Mouse (Mus musculus) MEL (cell line): ENCODE results near the gene Nploc4. TPM values are rescaled to one million over a fixed set of nuclear protein-coding genes. Genes with fewer than 3 reads are reported as not detected.
"Not testable (repeated sequence)": the region's sequence is repeated elsewhere in the genome, so short reads cannot be mapped to it uniquely, and the experiment has no call there.

Experiments
- DNase-seq: peaks from one replicate; pipeline ENCODE4 v3.0.0; 2011; ENCODE audit warnings: low read depth, low spot score
- H3K27ac ChIP-seq: 2 replicates; pipeline ENCODE4 v1.5.1; 2012; ENCODE audit warnings: low read depth, mild to moderate bottlenecking, control low read depth, low read length, moderate library complexity; ENCODE audit not compliant: control insufficient read depth
- H3K27me3 ChIP-seq, 2 experiments: fragments of 150-350 bp in 1 of 2; sonication (generic) in 1 of 2; 2 replicates each; pipeline ENCODE4 v1.6.1; 2012; ENCODE audit warnings: low read length in 2 of 2, mild to moderate bottlenecking in 2 of 2, improper control_type of control experiment in 1 of 2, moderate library complexity in 1 of 2; ENCODE audit not compliant: insufficient read depth in 2 of 2, control insufficient read depth in 1 of 2
- H3K36me3 ChIP-seq, 2 experiments: 2 replicates each; pipeline ENCODE4 v1.6.1; 2012 to 2014; ENCODE audit warnings: low read length in 2 of 2, improper control_type of control experiment in 1 of 2, inconsistent platforms in 1 of 2, mild to moderate bottlenecking in 1 of 2; ENCODE audit not compliant: insufficient read depth in 2 of 2, control insufficient read depth in 1 of 2
- H3K4me1 ChIP-seq, 2 experiments: fragments of 150-350 bp in 1 of 2; sonication (generic) in 1 of 2; 2 replicates each; pipeline ENCODE4 v1.6.1; 2012; ENCODE audit warnings: low read length in 2 of 2, improper control_type of control experiment in 1 of 2, mild to moderate bottlenecking in 1 of 2; ENCODE audit not compliant: insufficient read depth in 2 of 2, control insufficient read depth in 1 of 2
- H3K4me3 ChIP-seq, 2 experiments: fragments of 150-350 bp in 1 of 2; sonication (generic) in 1 of 2; 2 replicates each; pipeline ENCODE4 v1.5.1; 2012; ENCODE audit warnings: low read depth in 2 of 2, low read length in 2 of 2, mild to moderate bottlenecking in 2 of 2, moderate library complexity in 2 of 2, control low read depth in 1 of 2, improper control_type of control experiment in 1 of 2; ENCODE audit not compliant: control insufficient read depth in 1 of 2, insufficient read depth in 1 of 2
- H3K79me2 ChIP-seq: 2 replicates; pipeline ENCODE4 v1.6.1; 2012; ENCODE audit warnings: mild to moderate bottlenecking, low read length, moderate library complexity; ENCODE audit not compliant: control insufficient read depth, poor library complexity, insufficient read depth
- H3K9ac ChIP-seq: 2 replicates; pipeline ENCODE4 v1.6.1; 2012; ENCODE audit warnings: low read depth, mild to moderate bottlenecking, control low read depth, low read length, moderate library complexity; ENCODE audit not compliant: control insufficient read depth, poor library complexity, severe bottlenecking
- H3K9me3 ChIP-seq: fragments of 150-350 bp; sonication (generic); replicated peaks from 2 replicates; pipeline ENCODE4 v1.6.1; 2012; ENCODE audit warnings: mild to moderate bottlenecking, low read length, improper control_type of control experiment, moderate library complexity; ENCODE audit not compliant: insufficient read depth
- CHD1 ChIP-seq: IDR thresholded peaks from 2 replicates; pipeline ENCODE4 v1.6.1; 2012; ENCODE audit warnings: low read depth, mild to moderate bottlenecking, inconsistent platforms, low read length, improper control_type of control experiment
- GATA1 ChIP-seq: IDR thresholded peaks from 2 replicates; pipeline ENCODE4 v1.6.1; 2011; ENCODE audit warnings: low read depth, low read length, improper control_type of control experiment
- JUND ChIP-seq: IDR thresholded peaks from 2 replicates; pipeline ENCODE4 v1.6.1; 2011; ENCODE audit warnings: low read depth, mild to moderate bottlenecking, improper control_type of control experiment, low read length
- KAT2A ChIP-seq: conservative IDR thresholded peaks from 2 replicates; pipeline ENCODE4 v1.6.1; 2012; ENCODE audit warnings: low read depth, low read length, improper control_type of control experiment, inconsistent platforms
- MAX ChIP-seq: IDR thresholded peaks from 2 replicates; pipeline ENCODE4 v1.6.1; 2011; ENCODE audit warnings: low read length, improper control_type of control experiment
- MXI1 ChIP-seq: IDR thresholded peaks from 2 replicates; pipeline ENCODE4 v1.6.1; 2011; ENCODE audit warnings: mild to moderate bottlenecking, low read depth, low read length, improper control_type of control experiment
- MYB ChIP-seq: IDR thresholded peaks from 2 replicates; pipeline ENCODE4 v1.6.1; 2011; ENCODE audit warnings: mild to moderate bottlenecking, low read depth, low read length, improper control_type of control experiment
- MYC ChIP-seq: IDR thresholded peaks from 2 replicates; pipeline ENCODE4 v1.6.1; 2011; ENCODE audit warnings: low read depth, mild to moderate bottlenecking, low read length, improper control_type of control experiment, moderate library complexity
- NRF1 ChIP-seq: IDR thresholded peaks from 2 replicates; pipeline ENCODE4 v1.6.1; 2014; ENCODE audit warnings: low read depth, mild to moderate bottlenecking, inconsistent platforms, low read length, improper control_type of control experiment, moderate library complexity; ENCODE audit not compliant: poor library complexity, insufficient read depth, severe bottlenecking
- POLR2A ChIP-seq, 2 experiments: IDR thresholded peaks; 2 replicates each; pipeline ENCODE4 v1.6.1; 2011 to 2012; ENCODE audit warnings: low read length in 2 of 2, mild to moderate bottlenecking in 2 of 2, control low read depth in 1 of 2, improper control_type of control experiment in 1 of 2, low read depth in 1 of 2, moderate library complexity in 1 of 2; ENCODE audit not compliant: control insufficient read depth in 1 of 2, insufficient read depth in 1 of 2, poor library complexity in 1 of 2
- RCOR1 ChIP-seq: IDR thresholded peaks from 2 replicates; pipeline ENCODE4 v1.6.1; 2012; ENCODE audit warnings: low read depth, mild to moderate bottlenecking, inconsistent platforms, low read length, improper control_type of control experiment
- SIN3A ChIP-seq: IDR thresholded peaks from 2 replicates; pipeline ENCODE4 v1.6.1; 2012; ENCODE audit warnings: low read length, improper control_type of control experiment, inconsistent platforms
- TAL1 ChIP-seq: IDR thresholded peaks from 2 replicates; pipeline ENCODE4 v1.6.1; 2012; ENCODE audit warnings: mild to moderate bottlenecking, inconsistent platforms, low read length, moderate library complexity, mixed read lengths
- TCF12 ChIP-seq: IDR thresholded peaks from 2 replicates; pipeline ENCODE4 v1.6.1; 2014; ENCODE audit warnings: low read depth, mild to moderate bottlenecking, inconsistent platforms, low read length, improper control_type of control experiment, moderate library complexity
- ZKSCAN1 ChIP-seq: IDR thresholded peaks from 2 replicates; pipeline ENCODE4 v1.6.1; 2012; ENCODE audit warnings: low read depth, mild to moderate bottlenecking, inconsistent platforms, low read length, improper control_type of control experiment, moderate library complexity
- ZMIZ1 ChIP-seq: IDR thresholded peaks from 2 replicates; pipeline ENCODE4 v1.6.1; 2012; ENCODE audit warnings: low read depth, mild to moderate bottlenecking, inconsistent platforms, low read length, improper control_type of control experiment, moderate library complexity
- polyA plus RNA-seq, 2 experiments: library from polyadenylated mRNA; stranded (reverse) in 1 of 2; unstranded in 1 of 2; fragments of >175 nt in 1 of 2; fragments of >200 nt in 1 of 2; gene quantifications; 2 replicates each; pipeline versions ENCODE4 v1.2.1 to v1.2.4; 2012; ENCODE audit warnings: low replicate concordance in 2 of 2, low read depth in 1 of 2; ENCODE audit not compliant: insufficient read length in 2 of 2, insufficient read depth in 1 of 2, missing spikeins in 1 of 2
- total RNA-seq: library from RNA; depleted of rRNA; stranded (reverse); fragments of 300-350 nt; gene quantifications from 2 replicates; pipeline ENCODE4 v1.2.3, GENCODE M21; 2012

The Nploc4 gene
- total and polyA plus RNA-seq, 3 experiments: 77.4 to 352 (median 117) TPM

DNA sequence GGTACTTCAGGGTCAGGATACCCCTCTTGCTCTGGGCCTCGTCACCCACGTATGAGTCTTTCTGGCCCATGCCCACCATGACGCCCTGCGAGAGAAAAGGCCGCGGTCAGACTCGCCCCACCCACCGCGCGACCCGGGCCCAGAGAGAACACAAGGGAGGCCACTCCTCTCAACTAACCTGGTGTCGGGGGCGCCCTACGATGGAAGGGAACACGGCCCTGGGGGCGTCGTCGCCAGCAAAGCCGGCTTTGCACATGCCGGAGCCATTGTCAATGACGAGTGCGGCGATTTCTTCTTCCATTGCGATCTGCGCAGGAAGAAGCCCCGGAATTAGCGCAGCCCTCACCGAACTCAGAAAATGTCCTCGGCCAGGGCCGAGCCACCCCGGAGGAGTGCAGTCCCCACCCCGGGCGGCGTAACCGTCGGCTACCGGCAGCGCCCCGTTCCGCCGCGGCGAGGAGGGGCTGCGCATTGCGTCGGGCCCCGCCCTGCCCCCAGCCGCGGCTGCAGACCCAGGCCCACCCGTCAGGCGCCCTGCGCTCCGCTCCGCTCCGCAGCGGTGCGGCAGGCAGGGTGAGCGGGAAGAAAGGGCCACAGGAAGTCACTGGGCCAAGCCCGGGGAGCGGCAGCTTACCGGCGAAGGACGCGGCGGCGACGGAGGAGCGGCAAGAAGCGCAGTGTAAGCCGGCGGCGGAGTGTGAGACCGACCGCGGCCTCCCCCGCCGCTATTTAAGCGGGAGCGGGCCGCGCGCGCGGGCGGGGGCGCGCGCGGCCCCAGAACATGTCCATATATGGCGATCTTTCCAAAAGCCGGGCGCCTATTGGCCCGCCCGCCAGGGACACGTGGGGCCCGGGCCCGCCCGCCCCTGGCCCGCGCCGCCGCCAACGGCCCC lies 89.5 kb downstream of the Nploc4 start, which contains the start of gene Actg1 (continued):
- TF ChIP-seq NRF1: no peak
- no peak for TF ChIP-seq GATA1
- TF ChIP-seq RCOR1: no peak
- no peak for TF ChIP-seq CHD1
- TF ChIP-seq JUND: no peak
- TF ChIP-seq ZMIZ1: peak; percentile 98
- TF ChIP-seq KAT2A: no peak
- TF ChIP-seq TCF12: peak; percentile 65
- TF ChIP-seq MXI1: no peak
- TF ChIP-seq MYC: no peak
- peak; percentile 62; the same call in 1 of the 2 replicates for TF ChIP-seq MAX
- TF ChIP-seq ZKSCAN1: no peak

DNA sequence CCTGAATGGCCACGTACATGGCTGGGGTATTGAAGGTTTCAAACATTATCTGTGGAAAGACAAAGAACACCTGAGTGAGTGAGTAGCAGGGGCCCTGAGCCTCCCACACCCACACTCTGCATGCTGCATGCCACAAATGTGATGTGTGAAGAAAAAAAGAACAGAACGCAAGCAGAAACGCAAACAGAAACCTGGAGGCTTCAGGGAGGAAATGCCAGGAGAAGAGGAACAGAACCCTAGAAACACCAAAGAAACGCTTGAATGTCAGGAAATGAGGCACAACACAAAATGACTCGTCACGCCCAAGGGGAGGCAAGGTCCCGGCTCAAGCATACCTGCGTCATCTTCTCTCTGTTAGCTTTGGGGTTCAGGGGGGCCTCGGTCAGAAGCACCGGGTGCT lies 90.2 kb downstream of the Nploc4 start:
- Histone ChIP-seq H3K27ac (peak overlapping the region; percentile 32; the same call in 1 of the 2 replicates), H3K4me3 (peak overlapping the region; percentile 88 to 93), H3K4me1 (peaks cover 0 to 18% of the 10 kb centered on the region in 2 experiments; a peak in 3 of 4 replicates), H3K79me2 (peaks cover 21% of the 10 kb centered on the region), H3K9me3 (no peaks in the 10 kb centered on the region), H3K27me3 (no peaks in the 10 kb centered on the region), H3K9ac (peak overlapping the region; percentile 99), H3K36me3 (peaks cover 0 to 5% of the 10 kb centered on the region in 2 experiments; a peak in 2 of 4 replicates)
- no peak for TF ChIP-seq TAL1
- TF ChIP-seq SIN3A: 0 out of 2 replicates have a peak, but pooled peaks have one; percentile 22
- no peak for TF ChIP-seq MYB
- peak; percentile 69 for DNase-seq

DNA sequence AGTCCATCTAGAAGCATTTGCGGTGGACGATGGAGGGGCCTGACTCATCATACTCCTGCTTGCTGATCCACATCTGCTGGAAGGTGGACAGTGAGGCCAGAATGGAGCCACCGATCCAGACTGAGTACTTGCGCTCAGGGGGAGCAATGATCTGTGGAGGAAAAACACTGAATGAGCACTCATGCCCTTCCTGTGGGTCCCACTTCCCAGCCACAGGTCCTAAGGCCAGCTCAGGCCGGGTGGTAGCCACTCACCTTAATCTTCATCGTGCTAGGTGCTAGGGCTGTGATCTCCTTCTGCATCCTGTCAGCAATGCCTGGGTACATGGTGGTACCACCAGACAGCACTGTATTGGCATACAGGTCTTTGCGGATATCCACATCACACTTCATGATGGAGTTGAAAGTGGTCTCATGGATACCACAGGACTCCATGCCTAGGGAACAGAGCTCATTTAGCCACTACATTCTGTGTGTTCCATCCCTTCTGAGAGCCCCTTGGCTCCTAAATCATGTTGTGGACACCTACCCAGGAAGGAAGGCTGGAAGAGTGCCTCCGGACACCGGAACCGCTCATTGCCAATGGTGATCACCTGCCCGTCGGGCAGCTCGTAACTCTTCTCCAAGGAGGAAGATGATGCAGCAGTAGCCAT lies 91.0 kb downstream of the Nploc4 start:
- H3K27ac ChIP-seq, DNase-seq: not testable (repeated sequence)
- peak overlapping the region; percentile 27 for H3K9ac ChIP-seq

More for the DNA sequence above, 91.0 kb downstream of the Nploc4 start:
- Histone ChIP-seq H3K4me1 (peaks cover 0 to 13% of the 10 kb centered on the region in 2 experiments; a peak in 3 of 4 replicates), H3K79me2 (peaks cover 21% of the 10 kb centered on the region), H3K4me3 (peak overlapping the region; percentile 27 to 41)
- not testable (repeated sequence) for H3K9me3 ChIP-seq, H3K36me3 ChIP-seq, H3K27me3 ChIP-seq
- peak in 1 of 2 experiments; percentile 19; a peak in 1 of 4 replicates for TF ChIP-seq POLR2A (IDR thresholded peaks at IDR 0.05; ENCODE audit: control insufficient read depth in 1 of 2, insufficient read depth in 1 of 2, low read depth in 1 of 2, low read length in 2 of 2, poor library complexity in 1 of 2)
